Mouse (Mus musculus): ENCODE measurements around the gene Pik3r1. TPM values are rescaled to one million over a fixed set of nuclear protein-coding genes. Genes with fewer than 3 reads are reported as not detected.

The Pik3r1 gene
- total RNA-seq (2015) (88.5 and 90.8 TPM in 2 replicates), total RNA-seq (2017) (84.9 and 106 TPM in 2 replicates)

DNA sequence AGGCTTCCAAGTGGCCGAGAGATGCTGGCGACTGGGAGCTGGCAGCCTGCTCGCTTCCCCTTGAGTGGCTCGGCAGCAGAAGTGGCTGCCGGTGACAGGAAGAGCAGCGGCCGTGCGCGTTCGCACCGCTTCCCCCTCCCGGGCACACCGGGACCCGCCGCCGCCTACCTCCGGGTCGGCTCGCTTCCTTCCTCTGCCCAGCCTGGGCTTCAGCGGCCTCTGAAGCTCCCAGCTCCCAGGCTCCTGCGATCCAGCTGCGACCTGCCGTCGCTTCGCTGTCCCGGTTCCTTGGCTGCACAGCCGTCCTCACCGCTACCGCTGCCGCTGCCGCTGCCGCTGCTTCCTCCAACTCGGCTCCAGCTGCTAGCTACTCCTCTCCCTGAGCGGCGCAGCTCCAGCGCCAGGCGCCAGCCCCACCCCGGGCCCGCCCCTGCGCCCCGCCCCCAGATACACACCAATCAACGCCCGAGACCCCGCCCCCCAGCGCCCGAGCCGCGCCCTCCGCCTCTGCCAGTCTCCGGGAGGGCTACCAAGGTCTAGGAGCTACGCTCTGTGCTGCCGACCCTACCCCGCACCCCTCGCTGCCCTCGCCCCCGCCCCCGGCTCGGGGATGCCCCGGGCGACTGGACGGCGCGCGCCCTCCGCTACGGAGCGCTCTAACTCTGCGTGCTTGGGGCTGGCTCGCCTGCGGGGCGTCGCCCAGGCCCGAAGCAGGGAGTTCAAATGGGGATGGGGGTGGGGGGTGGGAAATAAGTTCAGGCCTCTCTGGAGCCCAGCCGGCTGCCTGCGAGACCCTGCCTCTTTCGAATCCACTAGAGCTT, at the start of gene Pik3r1:
Pik3r1 (minus strand) TSS at position 409 of the 821 bp plus-strand sequence.
- ATAC-seq (replicated peaks; ENCODE audit: poor library complexity) = peak; percentile 67

DNA sequence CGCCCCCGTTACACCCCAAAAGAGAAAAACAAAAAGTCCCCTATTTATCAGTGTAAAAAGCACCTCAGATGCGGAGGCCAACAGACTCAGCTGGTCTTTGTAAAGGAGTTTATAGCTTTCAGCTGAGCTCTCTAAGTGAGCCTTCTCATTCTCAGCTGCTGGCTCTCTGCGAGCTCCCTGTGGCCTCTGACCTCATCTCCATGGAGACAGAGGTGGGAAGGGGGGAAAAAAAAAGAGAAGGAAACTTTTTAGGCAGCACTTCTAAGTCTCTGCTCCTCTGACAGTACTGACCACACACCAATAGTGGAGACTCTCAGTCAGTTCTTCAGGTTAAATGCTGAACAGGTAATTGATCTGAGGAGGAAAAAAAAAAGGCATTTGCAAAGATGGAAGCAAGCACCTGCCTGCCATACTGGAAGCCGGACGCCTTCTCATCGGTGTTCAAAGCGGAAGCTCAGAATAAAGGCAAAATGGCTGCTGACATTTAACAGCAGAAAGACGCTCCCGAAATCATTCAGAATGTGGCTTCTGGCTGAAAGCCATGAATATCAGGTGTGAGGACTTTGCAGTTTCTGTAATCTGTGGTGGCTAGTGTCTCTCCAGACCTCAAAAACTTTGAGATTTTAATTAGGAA, 45.4 kb upstream of the Pik3r1 start:
- no peak for ATAC-seq (replicated peaks; ENCODE audit: poor library complexity)

DNA sequence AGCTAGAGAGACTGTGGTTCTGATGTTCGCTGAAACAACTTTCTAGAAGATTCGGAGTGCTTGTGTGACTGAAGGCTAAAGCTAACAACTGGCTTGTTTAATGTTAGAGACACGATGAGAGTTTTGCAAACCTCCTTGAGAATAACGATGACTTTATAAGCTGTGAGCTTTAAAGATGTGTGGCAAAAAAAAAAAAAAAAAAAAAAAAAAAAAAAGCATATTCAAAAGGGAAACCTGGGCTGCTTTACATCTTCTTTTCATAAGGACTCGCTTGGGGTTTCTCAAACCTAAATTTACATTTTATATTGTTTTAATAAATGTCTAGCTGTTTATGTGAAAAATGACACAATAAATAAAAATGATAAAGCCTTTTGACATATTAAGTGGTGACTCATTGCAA, 44.3 kb upstream of the Pik3r1 start:
- ATAC-seq (replicated peaks; ENCODE audit: poor library complexity) = no peak

DNA sequence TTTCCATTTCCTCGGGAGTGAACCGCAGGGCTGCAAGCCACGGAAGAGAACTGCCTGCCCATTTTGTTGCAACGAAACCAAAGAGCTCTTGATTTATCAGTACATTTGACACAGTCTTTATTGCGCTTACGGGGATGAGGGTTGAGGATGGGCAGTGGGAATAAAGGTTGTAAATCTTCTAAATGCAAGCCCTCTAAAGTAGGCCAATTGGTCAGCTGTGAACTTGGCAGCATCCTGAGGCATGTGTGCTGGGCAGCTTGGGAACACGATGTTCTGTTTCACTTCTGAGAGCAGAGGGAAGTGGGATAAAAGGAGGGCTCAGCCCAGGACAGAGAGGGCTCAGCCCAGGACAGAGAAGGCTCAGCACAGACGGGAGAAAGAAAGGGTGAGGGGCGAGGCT, 43.9 kb upstream of the Pik3r1 start:
- peak; percentile 42; the same call in 1 of the 2 replicates for ATAC-seq (replicated peaks; ENCODE audit: poor library complexity)

DNA sequence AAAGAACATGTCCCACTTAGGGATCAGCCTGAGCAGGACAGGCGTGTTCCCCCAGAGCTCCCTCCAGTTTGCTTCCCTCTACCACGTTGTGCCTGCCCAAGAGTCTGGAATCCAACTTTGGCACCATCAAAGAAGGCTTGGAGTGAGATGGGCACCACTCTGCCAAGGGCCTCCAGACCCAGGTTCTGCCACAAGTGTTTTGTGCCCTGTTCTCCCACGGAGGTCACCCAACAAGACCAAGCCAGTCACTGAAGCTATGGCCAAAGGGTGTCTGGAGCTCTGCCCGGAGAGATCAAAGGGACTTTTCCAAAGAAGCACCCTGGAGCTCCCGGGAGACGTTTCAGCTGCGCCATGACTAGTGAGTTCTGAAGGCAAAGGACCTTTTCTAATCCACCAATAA, 42.6 kb upstream of the Pik3r1 start:
- no peak for ATAC-seq (replicated peaks; ENCODE audit: poor library complexity)

DNA sequence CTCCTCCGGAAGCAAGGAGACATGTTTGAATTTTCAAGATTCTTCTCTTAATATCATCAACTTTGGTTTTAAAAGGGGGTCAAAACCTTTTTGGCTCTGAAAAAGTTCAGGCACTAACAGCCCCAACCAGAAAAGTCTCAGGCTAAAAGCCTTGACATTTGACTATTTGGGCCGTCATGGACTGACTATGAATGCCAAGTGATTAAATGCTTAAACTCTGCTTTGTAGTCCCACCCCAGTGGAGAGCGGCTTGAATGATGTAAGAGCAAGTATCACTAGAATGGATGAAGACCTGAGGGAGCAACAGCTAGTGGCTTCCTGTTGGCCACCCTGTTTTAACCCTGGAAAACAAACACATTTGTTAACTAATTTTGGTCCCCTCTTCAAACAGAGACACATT, 41.8 kb upstream of the Pik3r1 start:
- ATAC-seq (replicated peaks; ENCODE audit: poor library complexity) = no peak

DNA sequence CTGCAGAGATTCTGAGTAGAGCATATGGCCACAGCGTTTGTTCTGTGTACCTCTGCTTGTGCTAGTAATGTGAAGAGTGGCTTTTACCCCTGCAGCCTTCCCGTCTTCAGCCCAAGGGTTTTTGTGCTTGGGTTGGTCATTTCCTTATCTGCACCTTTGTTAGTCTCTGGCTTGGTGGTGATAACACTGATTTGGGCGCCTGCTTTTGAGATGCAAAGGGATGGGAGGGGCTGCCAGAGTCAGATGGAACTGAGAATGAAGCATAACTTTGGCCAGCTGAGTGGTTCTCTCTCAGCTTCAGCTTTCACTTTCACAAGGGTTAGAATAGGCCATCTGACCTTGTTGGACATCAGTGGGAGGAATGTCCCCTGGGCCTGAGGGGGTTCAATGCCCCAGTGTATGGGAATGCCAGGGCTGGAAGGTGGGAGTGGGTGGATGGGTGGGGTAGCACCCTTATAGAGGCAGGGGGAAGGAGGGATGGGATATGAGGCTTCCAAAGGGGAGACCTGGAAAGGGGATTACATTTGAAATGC, 37.6 kb upstream of the Pik3r1 start:
- peak; percentile 37 for ATAC-seq (replicated peaks; ENCODE audit: poor library complexity)

DNA sequence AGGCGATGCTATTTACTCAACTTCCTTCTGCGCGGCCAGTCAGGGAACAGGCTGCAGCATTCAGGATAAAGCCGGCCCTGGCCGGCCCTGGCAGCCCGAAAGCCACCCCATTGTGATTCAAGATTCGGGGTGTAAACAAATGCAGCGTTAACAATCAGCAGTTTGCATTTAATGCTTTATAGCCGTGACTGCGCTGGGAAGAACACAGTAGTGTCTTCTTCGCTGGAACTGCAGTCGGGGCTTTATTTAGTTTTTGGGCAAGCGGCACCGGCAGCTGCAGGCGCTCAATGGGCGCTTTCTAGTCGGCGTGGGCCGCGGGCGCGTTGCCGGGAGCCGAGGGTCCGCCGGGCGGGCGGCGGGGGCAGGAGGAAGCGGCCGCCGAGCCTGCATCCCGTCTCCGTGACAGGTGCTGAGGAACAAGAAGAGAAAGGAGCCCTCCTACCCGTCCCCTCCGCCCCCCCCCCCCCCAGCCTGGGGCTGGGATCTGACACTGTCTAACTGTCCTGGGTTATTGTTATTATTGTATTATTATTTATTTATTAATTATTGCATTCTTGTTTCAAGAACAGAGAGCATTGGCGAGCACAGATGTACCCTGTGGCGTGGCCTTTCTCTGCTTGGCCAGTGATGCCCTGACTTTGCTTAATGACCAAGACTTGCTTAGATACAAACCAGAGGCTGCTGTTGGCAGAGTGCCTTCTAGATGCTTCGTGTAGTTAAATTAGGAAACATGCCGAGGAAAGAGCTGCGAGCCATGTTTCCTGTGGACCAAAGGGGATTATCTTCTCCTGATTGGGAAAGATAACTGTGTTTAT, 33.6 kb upstream of the Pik3r1 start:
- peak; percentile 77 for ATAC-seq (replicated peaks; ENCODE audit: poor library complexity)

DNA sequence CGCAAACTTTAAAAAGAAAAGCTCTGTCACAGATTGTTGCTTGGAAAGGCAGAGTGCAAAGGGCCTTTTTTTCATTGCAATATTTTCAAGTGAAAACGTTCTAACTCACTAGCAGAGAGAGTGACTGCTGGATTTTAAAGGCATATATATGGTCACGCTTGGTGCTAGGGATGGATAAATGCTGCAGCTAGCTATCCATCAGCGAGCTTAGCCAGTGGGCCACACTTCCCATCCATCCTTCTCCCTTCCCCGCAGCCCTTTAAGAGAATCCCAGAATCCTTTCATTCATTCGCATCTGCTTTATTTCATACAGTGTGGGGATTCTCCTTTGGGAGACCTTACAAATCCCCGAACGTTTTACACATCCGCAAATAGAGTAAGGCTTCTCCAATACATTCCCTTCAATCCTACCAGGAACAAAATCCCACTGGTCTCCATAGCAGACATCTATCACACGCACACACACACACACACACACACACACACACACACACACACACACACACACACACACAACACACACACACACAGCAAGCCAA, 32.9 kb upstream of the Pik3r1 start:
- no peak for ATAC-seq (replicated peaks; ENCODE audit: poor library complexity)

DNA sequence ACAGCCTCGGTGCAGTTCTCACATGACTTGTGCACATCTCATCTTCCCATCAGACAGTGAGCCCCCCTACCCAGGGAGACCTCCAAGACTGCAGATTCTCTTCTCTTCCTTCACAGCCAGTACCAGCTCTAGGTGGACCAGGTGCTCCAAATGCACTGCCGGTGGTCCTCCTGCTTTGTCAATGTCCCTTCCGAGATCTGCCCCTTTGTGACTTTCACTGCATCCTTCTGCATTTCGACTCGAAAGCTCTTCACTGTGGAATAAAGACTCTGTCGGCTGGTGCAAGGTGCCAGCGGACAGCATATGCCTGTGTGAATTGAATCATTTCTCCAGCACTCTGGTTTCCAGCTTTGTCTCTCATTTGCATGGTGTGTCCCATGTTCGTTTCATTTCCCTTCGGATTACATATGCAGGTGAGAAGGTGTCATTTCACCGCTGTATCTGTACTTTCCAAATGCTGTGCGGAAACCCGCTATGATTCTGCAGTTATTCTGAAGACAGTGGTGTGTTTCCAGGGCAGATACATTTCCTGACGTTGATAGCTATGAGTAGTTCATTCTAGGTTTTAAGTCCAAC, 32.1 kb upstream of the Pik3r1 start:
- no peak for ATAC-seq (replicated peaks; ENCODE audit: poor library complexity)

DNA sequence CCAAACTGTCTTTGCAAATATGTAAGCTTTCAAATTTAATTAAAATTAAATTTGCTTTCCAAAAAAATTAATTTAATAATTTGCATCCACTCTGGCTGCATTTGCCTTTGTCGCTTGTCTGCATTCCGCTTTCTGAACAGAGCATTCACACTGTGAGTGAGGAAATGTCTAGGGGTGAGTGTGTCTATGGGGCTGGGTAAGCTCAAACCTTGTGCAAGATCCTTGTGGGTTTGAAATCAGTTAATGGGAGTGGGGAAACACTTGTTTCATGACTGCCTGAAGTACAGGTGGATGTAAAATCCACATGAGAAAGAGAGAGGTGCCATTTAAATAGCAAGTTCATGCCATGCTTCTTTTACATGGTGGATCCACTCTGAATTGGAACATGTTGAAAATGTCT, 31.3 kb upstream of the Pik3r1 start:
- peak; percentile 61 for ATAC-seq (replicated peaks; ENCODE audit: poor library complexity)

DNA sequence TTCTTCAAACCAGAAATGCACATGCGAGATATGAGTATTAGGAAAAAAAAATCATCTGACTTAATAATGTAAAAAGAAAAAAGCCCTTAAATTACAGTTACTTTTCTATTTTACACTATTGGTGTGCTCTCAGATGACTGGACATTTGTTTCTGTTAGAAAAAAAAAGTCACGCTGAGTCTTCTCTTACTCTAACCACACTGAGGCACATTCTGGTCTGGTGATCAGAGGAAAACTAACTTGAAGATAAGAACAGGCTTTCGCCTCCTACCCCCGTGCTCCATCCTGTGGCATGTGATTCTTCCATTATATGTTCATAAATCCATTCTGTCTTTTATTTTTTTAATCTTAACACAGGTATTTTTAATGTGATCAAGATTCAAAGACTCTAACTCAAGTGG, 30.5 kb upstream of the Pik3r1 start:
- 0 out of 2 replicates have a peak, but pooled peaks have one; percentile 21 for ATAC-seq (replicated peaks; ENCODE audit: poor library complexity)

DNA sequence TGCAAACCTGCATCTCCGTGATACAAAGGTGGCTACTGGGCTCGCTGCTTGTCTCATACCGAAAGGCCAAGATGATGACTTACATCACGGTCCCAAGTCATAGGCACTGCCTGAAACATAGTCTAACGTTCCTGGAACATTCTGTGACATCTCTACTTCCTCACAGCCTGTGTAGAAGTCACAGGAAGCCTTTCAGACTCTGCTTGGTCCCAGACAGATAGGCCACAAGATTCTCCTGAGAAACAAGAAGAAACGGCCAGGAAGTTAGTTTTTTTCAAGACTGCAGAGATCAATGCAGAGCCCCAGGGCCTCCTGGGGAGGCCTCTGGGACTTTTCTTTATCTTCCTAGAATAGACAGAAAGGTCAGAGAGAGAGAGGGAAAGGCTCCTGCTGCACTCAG, 29.0 kb upstream of the Pik3r1 start:
- ATAC-seq (replicated peaks; ENCODE audit: poor library complexity) = peak; percentile 37; the same call in 1 of the 2 replicates

DNA sequence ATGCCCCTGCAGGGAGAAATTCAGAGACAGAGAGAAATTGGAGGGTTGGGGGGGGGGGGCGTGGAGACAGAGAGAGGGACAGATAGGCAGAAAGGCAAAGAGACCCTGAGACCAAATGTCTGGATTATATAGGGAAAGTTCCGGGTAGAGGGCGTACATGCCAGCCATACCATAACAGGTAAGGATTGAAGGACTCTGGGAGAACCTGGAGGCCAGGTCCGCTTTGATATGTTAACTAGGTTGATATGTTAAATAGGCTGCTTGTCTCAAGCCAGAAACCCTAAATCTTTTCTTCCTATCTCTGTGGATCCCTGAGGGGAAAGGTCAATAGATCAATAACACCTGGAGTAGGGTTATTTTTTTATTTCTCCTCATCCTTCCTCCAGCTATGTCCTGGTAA, 17.7 kb upstream of the Pik3r1 start:
- ATAC-seq (replicated peaks; ENCODE audit: poor library complexity) = no peak

DNA sequence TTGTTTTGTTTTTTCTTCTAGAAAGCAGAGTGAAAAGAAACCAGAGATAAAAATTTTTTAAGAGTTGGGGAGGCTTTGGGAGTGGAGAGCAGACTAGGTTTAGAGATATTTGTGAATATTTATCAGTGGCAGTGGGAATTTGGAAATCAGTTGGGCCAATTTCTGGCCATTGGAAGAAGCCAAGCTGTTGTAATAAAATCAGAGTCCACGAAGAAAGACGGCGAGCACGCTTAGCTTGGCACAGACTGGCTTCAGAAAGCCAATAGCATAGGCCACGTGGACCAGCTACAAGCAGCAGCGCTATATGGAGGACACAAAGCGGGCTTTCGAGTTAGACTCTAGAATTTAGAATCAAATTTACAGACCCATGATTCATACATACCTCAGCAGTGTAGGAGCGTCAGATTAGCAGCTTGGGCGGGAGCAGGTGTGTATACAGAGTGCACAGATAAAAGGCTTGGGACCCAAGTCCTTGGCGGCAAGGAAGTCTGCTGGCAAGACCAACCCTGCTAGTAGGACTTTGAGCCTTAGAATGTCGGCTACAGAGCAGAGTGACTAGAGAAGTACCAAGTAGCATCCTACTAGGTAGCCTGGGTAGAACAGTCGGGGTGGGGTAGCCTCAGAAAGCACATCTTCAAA, 16.8 kb upstream of the Pik3r1 start:
- ATAC-seq (replicated peaks; ENCODE audit: poor library complexity) = no peak

DNA sequence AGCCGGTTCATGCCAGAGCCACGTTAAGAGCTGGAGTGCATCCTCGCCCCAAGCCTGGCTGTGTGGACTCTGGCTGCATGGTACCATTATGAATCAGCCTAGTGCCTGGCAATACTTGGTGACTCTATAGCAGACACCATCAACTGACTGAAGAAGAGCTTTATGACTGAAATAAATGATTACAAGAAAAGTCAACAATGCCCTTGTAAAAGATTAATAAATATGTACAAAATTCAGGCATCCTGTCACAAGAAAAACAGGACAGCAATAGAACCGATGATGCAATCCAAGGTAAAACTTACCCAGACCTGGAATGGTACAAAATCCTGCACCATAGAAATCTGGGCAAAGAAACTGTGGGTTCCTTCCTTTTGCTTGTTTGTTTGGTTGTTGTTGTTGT, 11.0 kb upstream of the Pik3r1 start:
- no peak for ATAC-seq (replicated peaks; ENCODE audit: poor library complexity)

DNA sequence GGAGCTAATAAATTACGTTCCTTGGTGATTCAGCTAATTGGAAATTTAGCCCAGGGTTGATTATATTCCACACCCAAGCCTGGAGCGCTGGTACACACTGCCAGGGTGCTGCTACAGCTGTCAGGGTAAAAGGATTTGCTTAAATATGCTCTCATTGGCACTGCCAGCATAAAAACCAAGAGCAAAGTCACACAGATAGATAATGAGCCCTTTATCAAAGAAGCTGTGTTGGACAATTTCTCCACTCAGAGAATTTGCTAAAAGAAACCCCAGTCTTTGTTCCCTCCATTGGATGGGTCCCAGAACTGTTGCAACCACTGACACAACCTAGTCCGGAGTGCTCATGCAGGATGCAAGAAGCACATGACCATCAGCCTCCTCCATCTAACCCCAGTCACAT, 9.8 kb upstream of the Pik3r1 start:
- no peak for ATAC-seq (replicated peaks; ENCODE audit: poor library complexity)

DNA sequence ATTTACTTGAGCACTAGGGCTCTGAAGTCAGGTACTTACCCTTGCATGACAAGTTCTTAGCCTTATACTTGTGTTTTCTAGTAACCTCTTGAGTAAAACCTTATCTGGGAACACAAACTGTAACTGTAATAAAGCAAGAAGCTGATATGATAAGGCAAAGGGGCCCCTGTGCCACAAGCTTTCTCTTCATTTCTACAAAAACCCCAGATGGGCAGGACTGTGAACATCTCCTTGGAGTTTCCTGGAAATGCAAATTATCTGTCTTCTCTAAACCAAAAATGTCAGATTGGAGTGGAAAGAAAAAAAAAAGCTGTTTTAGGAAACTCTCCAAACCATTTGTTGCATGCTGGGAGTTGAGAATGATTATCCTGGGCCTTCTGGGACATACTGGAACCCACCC, 3.1 kb upstream of the Pik3r1 start:
- ATAC-seq (replicated peaks; ENCODE audit: poor library complexity) = 0 out of 2 replicates have a peak, but pooled peaks have one; percentile 3

DNA sequence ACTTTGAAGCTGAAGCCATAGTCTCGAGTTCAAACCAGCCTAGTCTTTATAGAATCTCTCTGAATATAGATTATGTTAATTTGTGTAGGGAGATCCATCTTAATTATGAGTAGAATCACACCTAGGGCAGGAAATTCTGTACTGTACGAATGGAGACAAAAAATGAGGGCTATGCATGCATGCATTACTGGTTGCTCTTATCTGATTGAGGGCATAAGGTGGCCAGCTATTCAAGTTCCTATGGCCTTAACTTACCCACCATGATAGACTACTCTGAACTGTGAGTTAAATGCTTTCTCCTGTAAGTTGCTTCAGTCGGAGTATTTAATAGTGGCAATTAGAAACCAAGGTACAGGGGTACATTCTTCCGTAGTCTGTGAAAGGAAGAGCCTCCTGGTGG, 1.9 kb upstream of the Pik3r1 start:
- ATAC-seq (replicated peaks; ENCODE audit: poor library complexity) = no peak

DNA sequence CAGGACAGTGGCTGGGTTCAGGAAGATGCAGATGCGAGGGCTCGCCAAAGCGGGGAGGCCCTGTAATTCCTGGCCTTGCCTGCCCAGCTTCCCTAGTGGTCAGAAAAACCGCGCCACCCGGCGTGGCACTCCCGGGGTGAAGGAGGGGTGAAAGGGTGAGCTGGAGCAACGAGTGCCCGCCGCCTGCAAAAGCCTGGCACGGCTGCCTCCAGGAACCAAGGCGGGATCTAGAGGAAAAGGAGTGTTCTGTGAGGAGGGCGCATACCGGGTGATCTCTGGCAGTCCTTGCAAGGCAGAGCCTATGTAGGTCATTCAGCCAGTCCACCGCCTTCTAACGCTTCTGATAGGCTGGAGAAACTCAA, 594 bp upstream of the Pik3r1 start:
- peak; percentile 21 for ATAC-seq (replicated peaks; ENCODE audit: poor library complexity)

All from megakaryocyte progenitor cell, adult 5-6 weeks (primary cell).